Mouse (Mus musculus): ENCODE data around the gene Abcc8. TPM values are rescaled to one million over a fixed set of nuclear protein-coding genes. Genes with fewer than 3 reads are reported as not detected.

Gene Abcc8
- total and polyA plus RNA-seq, 3 experiments = not detected

- no peak overlapping the region for H3K9ac ChIP-seq (ENCODE audit: insufficient read depth, low read depth)
- no peaks in the 10 kb centered on the region for H3K36me3 ChIP-seq (replicated peaks in 1 of 2; ENCODE audit: control insufficient read depth in 1 of 2, insufficient read depth in 1 of 2, low read length in 1 of 2)
- DNase-seq (ENCODE audit: extremely low read depth) = no peak
- H3K27ac ChIP-seq (ENCODE audit: insufficient read depth, low read depth) = no peak overlapping the region
- in situ Hi-C loops (cut with MboI; ENCODE audit: low pct_ligation_motif_present, low pct_unique_long_range_greater_than_20kb, low sequenced_read_pairs) = no loop called here
- no peak overlapping the region for H3K4me2 ChIP-seq (ENCODE audit: insufficient read depth, low read depth, poor library complexity, severe bottlenecking)
- no peaks in the 10 kb centered on the region for H3K79me2 ChIP-seq (replicated peaks; ENCODE audit: control insufficient read depth, extremely low read depth, insufficient read depth, poor library complexity, severe bottlenecking)
- H3K4me1 ChIP-seq (ENCODE audit: control insufficient read depth in 1 of 2, insufficient read depth in 2 of 2) = no peaks in the 10 kb centered on the region
- H3K9me3 ChIP-seq (replicated peaks; ENCODE audit: low read length) = no peaks in the 10 kb centered on the region
- no peak for TF ChIP-seq KAT2A (IDR thresholded peaks at IDR 0.05; ENCODE audit: insufficient replicate concordance, low read length)
- no peak for TF ChIP-seq UBTF (IDR thresholded peaks at IDR 0.05; ENCODE audit: low read depth, low read length)
- no peak for TF ChIP-seq TCF12 (IDR thresholded peaks at IDR 0.05; ENCODE audit: low read depth, low read length)
- TF ChIP-seq USF1 (IDR thresholded peaks at IDR 0.05; ENCODE audit: low read depth, low read length) = no peak
- TF ChIP-seq MAX (IDR thresholded peaks at IDR 0.05; ENCODE audit: low read length) = no peak
- no peak for TF ChIP-seq GABPA (IDR thresholded peaks at IDR 0.05; ENCODE audit: insufficient replicate concordance, low read depth, low read length)
- no peak for TF ChIP-seq ETS1 (conservative IDR thresholded peaks at IDR 0.05; ENCODE audit: low read depth, low read length)
- no peak for TF ChIP-seq JUN (IDR thresholded peaks at IDR 0.05; ENCODE audit: insufficient read depth, low read depth, low read length)
- no peak for TF ChIP-seq MEF2A (IDR thresholded peaks at IDR 0.05; ENCODE audit: borderline replicate concordance, low read depth, low read length)
- TF ChIP-seq RCOR1 (conservative IDR thresholded peaks at IDR 0.05; ENCODE audit: low read depth, low read length) = no peak
- no peak for TF ChIP-seq EP300 (IDR thresholded peaks at IDR 0.05; ENCODE audit: low read length)
- peaks cover 87% of the 10 kb centered on the region for H3K27me3 ChIP-seq (replicated peaks)
- H3K4me3 ChIP-seq (replicated peaks in 1 of 3; ENCODE audit: low read depth in 2 of 3, low read length in 2 of 3, poor library complexity in 1 of 3) = no peak overlapping the region
- dilution Hi-C loops (cut with MboI; ENCODE audit: extremely low pct_ligation_motif_present, extremely low pct_unique_long_range_greater_than_20kb, low sequenced_read_pairs) = no loop called here
These were observed 48.0 kb downstream of the Abcc8 start for GRCm38 (mm10) chr7:46131806-46132205.

- in situ Hi-C loops (cut with MboI; ENCODE audit: low pct_ligation_motif_present, low pct_unique_long_range_greater_than_20kb, low sequenced_read_pairs) = no loop called here
- Histone ChIP-seq H3K27ac (ENCODE audit: insufficient read depth, low read depth) (no peak overlapping the region), H3K4me2 (ENCODE audit: insufficient read depth, low read depth, poor library complexity, severe bottlenecking) (no peak overlapping the region), H3K79me2 (replicated peaks; ENCODE audit: control insufficient read depth, extremely low read depth, insufficient read depth, poor library complexity, severe bottlenecking) (no peaks in the 10 kb centered on the region), H3K9ac (ENCODE audit: insufficient read depth, low read depth) (no peak overlapping the region), H3K9me3 (replicated peaks; ENCODE audit: low read length) (no peaks in the 10 kb centered on the region), H3K27me3 (replicated peaks) (peaks cover 87% of the 10 kb centered on the region), H3K4me1 (ENCODE audit: control insufficient read depth in 1 of 2, insufficient read depth in 2 of 2) (no peaks in the 10 kb centered on the region), H3K36me3 (replicated peaks in 1 of 2; ENCODE audit: control insufficient read depth in 1 of 2, insufficient read depth in 1 of 2, low read length in 1 of 2) (no peaks in the 10 kb centered on the region), H3K4me3 (replicated peaks in 1 of 3; ENCODE audit: low read depth in 2 of 3, low read length in 2 of 3, poor library complexity in 1 of 3) (no peak overlapping the region)
- DNase-seq (ENCODE audit: extremely low read depth) = no peak
- dilution Hi-C loops (cut with MboI; ENCODE audit: extremely low pct_ligation_motif_present, extremely low pct_unique_long_range_greater_than_20kb, low sequenced_read_pairs) = no loop called here
- TF ChIP-seq POLR2A (IDR thresholded peaks at IDR 0.05; ENCODE audit: low read depth, low read length) = no peak
- no peak for TF ChIP-seq RAD21 (IDR thresholded peaks at IDR 0.05; ENCODE audit: low read depth, low read length)
- TF ChIP-seq JUN (IDR thresholded peaks at IDR 0.05; ENCODE audit: insufficient read depth, low read depth, low read length) = no peak
- TF ChIP-seq MAFK (IDR thresholded peaks at IDR 0.05; ENCODE audit: insufficient replicate concordance, low read length) = no peak
- no peak for TF ChIP-seq KAT2A (IDR thresholded peaks at IDR 0.05; ENCODE audit: insufficient replicate concordance, low read length)
- no peak for TF ChIP-seq BHLHE40 (IDR thresholded peaks at IDR 0.05; ENCODE audit: low read depth, low read length)
- TF ChIP-seq USF1 (IDR thresholded peaks at IDR 0.05; ENCODE audit: low read depth, low read length) = no peak
- no peak for TF ChIP-seq TCF12 (IDR thresholded peaks at IDR 0.05; ENCODE audit: low read depth, low read length)
These were observed 48.6 kb downstream of the Abcc8 start for GRCm38 (mm10) chr7:46131266-46131665.

Data from CH12.LX (cell line).